Mouse (Mus musculus) kidney, adult 18-20 months (tissue): ENCODE measurements around the gene Pi16.
"Not testable (repeated sequence)": the region's sequence is repeated elsewhere in the genome, so short reads cannot be mapped to it uniquely, and the experiment has no call there.

Experiments used
- DNase-seq: peaks from one replicate; pipeline ENCODE4 v3.0.0; 2021

Pi16 gene

DNA sequence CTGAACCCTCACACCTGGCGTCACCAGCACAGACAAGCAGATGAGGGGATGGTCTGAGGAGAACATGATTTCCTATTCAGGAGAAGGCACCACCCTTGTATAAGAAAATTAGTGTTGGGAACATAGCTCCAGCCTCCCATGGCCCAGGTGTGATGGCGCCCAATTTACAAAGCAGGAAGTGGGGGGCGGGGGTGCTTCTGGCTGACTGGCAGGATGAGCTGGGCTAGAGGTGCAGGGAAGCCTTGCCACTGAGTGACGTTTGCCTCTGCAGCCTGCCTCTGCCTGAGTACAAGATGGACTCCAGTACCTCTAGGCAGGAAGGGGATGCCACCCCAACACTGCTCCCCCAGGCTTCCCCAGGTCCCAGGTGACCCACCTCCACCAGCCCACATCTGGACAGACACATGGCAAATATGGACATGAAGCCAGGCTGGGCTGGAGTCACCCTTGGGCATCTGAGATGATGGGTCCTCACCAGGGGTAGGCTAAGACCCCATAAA lies 14.8 kb downstream of the Pi16 start:
- DNase-seq: no peak

DNA sequence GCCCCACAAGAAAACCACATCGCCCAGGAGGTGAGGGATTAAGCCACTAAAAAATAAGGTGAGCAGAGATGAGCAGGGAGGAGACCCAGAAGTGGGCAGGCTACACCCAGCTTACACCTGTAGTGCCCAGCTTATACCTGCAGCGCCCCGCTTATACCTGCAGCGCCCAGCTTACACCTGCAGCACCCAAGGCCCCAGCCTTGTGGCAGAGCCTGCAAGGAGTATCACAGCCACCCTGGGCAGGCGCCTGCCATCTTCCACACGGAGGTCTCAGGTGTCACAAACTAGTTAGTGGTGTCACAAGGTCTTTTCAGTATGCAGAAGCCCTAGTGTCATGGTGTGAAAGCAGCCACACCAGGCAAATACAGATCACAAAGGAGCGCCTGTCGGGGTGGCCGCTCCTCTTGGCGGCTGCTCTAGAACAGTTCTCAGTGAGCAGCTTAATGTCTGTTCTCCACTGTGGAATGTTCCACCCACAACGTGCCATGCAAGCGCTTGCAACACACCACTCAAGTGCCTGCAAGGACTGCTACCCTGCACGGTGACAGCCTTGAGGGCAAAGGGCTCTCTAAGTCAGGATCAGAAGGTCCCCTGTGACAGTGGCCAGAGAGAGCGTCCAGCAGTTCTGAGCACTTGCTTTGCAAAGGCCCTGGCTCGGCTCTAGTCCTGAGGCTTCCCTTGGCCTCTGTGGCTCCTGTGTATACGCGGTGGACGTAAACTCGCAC lies 18.9 kb downstream of the Pi16 start:
- DNase-seq: no peak

DNA sequence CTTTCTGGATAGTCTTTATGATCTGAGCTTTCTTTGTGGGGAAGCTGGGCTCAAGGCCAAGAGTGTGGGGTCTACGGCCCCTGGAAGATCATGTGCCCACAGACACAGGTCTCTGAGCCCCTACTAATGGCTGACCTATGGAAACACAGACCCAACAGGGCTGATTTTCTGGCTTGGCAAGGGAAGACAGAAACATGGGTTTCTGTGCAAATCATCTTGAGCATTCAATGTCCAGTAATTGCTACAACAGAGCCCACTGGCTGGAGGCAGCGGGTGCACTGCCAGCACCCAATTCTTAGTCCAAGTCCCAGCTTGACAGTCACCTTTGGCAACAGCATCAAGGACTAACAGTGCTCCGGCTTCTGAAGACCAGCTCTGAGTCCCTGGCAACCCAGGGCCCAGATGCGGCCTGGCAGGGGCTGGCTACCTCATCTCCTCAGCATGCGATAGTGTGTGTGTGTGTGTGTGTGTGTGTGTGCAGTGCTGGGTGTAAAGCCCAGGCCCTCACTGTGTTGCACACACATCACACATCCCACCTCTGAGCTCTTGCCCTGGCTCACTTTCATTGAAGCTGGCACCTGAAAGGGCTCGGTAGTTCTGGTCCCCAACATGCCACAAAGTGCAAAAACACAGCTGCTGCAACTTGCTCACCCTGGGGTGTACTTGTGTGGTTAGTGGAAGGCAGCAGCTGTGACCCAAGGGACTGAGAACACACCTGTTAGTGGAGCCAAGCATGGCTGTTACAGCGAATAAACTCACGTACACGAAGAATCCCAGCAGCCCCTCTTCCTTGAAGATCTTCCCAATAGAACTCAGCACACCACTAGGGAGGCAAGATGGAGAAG lies 20.7 kb downstream of the Pi16 start:
- DNase-seq: no peak

DNA sequence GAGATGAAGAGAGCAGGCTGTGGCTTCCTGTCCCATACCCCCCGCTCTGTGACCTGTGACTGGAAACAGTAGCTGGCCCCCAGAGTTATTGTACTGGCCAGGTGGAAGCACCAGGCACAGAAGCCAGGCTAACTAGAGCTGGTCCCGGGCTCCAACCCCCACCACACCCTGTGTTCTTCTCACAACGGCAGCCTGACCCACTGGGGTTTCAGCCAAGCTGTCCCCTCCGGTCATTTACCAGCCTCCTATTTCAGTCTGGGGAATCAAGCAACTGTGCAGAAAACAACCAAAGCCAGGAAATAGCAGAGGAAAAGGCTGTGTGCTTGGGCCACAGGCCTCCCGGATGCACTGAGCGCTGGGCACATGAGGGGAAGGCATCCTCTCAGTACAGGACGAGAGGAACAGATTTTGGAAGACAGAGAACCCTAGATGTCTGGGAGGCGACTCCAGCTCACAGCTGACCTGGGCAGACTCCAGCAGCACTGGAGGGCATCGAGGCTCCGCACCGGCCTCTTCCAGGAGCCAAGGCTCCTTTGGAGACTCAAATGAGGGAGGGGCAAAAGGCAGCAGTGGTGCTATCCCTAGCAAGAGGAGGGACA lies 21.8 kb downstream of the Pi16 start:
- peak; percentile 51 for DNase-seq

DNA sequence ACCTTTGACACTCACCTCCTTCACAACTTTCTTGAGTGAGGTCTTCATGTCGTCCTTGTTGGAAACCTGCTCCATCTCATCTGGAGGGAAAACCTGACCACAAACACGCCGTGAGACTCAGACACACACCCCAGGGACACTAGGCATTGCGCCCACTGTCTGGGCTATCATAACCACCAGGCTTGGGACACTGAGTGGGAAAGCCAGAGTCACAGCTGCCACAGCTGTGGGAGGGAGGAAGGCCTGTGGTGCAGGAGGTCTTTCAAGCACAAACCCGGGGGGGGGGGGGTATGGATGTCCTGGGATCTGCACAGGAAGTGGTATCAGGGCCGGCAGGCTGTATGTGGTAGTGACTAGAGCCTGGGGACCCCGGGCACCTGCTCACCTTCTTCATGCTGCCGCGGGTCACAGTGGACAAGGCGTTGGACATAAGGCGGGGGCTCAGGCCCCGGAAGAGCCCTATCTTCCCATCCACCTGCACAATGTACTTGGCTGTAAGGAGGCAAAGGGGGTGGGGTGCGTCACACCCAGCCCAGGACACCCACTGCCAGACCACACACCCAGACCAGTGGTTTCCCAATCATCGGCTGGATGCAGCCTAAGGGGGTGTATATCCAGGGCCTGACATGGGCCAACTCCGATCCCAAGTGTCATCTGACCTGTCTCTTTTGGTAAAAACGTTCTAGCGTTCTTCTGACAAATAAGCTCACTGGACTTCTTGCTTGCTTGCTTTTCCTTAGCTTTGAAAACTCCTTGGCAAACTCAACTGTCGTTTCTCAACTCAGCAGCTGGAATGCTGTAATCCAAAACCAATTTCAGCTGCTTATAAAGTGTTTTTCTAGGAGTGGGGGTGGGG lies 23.2 kb downstream of the Pi16 start:
- DNase-seq: no peak

DNA sequence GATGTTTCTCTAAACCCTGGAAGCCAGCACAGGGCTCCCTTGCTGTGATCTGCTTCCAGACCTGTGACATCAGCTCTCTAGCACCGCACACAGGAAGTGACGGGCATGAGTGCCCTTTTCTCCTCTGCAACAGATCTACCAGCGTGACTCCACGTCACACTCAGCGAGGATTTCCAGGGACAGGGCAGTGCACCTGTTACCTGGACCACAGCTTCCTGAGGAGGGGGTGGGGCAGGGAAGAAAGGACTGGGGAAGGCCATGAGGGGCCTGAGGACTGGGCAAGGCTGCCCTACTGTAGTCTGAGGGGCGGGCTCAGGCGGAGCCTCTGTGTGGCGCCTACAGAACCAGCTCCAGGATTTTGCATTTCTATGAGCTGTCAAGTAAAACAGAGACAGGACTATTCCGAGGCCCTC lies 24.1 kb downstream of the Pi16 start:
- peak; percentile 60 for DNase-seq

DNA sequence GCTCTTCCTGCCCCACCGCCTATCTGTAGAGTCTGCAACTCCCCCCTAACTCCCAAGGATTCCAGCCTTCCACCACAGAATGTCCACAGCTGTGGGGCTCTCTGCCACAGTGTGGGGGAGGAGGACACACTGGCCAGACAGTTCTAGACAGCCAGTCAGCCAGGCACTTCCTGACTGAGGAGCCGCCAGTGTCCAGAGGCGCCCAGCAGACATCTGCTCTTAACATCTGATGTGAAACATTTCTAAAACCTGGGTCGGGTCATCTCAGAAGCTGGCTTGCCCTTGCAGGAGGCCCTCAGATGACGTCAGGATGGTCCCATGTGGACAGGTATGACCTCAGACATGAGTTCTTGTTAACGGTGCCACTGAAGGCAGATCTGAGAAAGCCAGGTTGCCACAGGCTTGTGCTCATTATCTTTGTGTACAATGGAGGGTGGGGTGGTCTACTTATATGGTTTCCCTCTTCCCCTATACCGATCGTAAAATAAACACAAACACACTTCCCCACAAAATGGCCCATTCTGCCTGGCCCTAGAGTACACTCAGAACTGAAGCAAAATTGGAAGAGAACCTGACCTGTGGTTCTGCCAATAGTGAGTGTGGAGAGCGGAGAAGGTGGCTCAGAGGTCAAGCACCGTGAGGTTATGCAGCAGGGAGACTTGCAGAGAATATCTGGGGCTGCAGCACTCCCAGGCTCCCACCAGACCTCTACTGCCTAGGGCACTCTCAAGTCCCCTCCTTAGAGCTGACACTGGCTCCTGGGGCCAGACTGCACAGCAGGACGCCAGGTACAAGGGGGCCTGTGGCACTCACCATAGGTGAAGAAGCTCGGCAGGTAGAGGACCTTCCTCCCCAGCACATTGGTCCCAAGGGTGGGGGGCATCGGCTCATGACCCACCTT lies 24.8 kb downstream of the Pi16 start:
- no peak for DNase-seq

DNA sequence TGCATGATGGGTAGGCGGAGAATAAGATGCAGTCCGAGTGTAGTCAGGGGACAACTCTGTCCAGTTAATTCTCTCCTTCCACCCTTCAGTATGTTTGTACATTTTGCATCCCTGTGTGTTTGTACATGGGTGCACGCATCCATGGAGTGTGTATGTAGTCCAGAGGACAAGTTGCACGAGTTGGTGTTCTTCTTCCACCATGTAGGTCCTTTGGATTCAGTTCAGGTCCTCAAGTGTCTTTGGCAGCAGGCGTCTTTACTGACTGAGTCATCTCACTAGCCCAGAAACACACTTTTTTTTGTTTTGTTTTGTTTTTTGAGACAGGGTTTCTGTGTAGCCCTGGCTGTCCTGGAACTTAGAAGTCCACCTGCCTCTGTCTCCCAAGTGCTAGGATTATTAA lies 25.8 kb downstream of the Pi16 start:
- DNase-seq: no peak

DNA sequence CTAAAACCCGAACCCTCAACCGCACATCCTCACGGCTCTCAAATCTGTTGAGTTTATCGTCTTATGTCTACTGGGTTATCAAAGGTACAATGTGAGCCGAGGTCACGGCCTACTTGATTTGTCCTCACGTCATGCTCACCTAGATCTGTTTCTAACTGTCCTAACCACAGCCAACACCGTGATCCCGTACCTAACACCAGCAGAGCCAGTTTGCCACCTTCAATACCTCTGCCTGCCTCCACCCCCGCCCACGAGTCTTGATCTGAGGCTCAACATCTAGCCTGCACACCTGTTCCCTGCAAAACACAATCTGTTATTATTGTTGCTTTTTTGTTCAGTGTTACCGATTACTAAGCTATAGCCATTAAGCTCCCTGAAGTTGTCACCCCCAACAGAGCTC lies 27.8 kb downstream of the Pi16 start:
- no peak for DNase-seq

DNA sequence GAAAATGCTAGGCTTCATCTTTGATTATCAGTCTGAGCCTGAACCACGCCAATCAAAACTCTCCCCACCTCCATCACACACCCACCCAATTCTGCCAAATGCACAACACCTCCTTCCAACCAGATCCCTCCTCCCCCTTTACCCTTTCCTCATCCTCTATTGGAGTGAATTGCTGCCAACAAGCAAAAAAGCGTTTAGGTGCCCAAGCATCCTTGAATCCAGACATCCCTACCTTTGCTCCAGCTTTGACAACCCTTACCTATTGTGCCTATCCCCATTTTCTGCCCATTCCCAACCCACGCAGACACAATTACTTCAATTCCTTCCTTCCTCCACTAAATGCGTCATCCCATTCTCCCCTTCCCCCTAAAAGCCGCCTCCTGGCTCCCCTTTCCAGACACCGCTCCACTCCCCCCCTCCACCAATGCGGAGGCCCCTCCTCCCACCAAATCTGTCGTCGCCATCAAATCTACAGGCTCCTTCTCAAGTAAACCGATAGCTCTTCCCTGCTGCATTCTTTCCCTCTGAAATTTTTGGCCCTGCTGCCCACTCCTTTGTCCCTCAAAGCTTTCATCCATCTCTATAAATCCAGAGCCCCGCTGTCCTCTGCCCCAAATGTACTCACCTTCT lies 29.1 kb downstream of the Pi16 start:
- DNase-seq: no peak

DNA sequence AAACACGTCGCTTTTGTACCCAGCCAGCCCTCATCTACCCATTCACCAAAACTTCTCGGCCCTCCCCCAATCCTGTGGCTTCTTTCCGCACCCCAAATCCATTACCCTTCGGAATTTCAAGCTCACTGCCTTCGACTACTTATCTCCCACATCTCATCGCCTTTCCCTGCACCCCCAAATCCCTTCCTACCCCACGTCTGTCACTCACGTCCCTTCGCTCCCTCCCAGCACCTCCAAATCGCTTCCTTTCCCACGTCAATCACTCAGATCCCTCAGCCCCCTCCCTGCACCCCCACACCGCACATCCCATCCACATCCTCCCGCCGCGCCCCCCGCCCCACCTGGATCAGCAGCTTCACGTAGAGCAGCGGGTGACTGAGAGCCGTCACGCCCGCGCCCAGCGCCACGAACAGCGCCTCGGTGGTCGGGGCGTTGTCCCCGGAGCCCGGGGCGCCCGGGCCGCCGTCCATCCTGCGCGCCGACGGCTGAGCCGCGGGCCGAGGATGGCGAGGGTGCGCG lies 29.7 kb downstream of the Pi16 start:
- no peak for DNase-seq

DNA sequence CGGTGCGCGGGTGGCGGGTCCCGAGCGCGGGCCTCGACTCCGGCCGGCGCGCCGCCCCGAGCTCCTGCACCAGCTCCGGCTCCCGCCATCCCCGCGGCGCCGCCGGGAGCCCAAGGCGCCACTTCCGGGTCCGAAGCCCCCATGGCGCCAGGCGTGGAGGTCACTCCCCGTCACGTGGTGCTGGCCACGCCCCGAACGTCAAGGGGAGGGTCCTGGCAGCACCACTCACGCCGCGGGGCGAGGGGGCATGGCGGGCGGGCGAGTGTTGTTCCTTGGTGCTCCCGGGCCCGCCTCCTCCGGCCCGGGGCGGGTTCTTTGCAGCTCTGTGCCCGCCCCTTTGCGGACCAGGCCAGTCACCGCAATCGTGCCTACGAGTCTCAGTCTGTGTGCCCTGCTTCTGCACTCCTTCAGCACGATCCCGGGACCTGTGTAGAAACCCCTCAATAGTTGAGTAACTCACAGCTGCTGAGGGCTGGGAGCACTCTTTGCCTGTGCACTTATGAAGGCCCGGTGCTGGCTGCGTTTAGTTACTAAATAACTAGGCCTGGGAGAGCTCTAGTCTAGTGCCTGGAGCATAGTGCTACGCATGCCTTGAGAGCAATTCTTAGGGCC lies 30.3 kb downstream of the Pi16 start, which contains the start of gene Mtch1:
Mtch1 (minus strand) TSS at position 290 of the 612 bp plus-strand sequence.
- DNase-seq: peak; percentile 100

DNA sequence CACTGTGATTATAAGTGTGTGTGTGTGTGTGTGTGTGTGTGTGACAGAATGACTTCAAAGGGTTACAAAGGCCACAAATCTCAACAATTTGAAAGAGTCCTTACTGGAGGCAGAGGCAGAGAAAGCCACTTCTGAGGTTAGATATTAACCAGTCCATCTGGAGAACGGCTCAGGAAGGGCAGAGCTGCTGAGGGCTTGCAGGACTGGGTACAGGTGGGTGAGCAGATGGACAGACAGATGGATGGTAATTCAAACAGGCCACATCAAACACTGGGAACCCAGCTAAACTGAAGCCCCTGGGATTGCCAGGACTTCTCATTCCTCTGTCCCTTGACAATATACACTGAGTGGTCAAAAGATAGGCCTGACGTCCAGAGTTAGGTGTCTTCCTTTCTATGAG lies 31.5 kb downstream of the Pi16 start:
- DNase-seq: peak; percentile 26

DNA sequence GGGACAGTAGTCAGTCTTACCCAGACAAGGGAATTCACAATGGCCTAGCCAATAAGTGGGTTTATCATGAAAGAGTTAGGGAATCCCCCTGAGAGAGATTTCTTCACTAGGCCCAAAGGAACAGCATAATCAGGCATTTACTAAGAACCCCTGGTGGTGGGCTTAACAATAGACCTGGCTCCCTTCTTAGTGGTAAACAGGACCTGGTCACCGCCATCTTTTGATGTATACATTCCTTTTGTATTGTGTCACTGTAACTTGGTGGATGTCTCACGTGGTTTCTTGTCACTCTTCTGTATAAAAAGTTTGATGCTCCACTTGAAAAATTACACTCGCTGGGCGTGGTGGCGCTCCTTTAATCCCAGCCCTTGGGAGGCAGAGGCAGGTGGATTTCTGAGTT lies 33.6 kb downstream of the Pi16 start:
- not testable (repeated sequence) for DNase-seq

DNA sequence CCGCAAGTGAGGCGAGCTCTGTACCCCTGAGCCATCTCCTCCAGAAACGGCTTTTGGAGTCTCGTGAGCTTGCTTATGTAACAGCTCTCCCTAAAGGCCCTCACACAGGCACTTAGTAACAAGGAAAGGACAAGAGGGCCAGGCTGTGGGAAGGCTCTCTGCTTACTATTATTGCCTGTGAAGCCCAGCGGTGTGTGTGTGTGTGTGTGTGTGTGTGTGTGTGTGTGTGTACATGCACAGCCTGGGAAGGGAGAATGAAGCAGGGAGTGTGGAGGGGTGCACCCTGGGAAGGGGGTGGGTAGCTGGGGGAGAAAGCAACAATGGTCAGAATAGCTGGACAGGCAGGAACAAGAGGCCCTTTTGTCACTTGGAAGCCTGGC lies 38.0 kb downstream of the Pi16 start:
- peak; percentile 47 for DNase-seq

DNA sequence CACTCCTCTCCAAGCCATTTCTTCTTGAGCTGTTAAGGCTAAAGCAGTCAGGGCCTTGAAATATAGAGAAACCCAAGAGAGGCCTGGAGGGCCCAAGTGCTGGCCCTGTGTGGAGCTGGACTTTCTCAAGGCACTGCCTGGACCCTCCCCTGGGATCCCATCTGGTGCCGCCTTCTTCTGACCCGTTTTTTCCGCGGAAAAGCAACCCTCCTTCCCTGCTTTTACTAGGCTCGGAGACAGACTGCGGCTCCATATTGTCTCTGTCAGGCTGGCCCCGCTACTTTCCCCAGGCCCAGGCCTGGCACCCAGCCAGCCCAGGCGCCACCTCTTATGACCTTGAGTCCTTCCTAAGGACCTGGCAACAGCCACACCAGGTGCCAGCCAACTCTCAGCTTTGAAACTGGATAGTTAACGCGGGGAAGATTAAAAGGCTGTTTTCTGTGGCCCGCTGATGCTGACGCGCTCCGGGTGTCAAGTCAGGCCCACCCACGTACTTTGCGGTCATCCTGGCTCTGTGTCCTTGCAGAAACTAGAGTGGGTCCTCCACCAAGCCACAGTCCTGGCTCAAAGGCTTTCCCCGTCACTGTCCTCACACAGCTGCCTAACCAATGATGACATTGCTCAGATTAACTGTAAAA lies 38.5 kb downstream of the Pi16 start:
- DNase-seq: peak; percentile 86

DNA sequence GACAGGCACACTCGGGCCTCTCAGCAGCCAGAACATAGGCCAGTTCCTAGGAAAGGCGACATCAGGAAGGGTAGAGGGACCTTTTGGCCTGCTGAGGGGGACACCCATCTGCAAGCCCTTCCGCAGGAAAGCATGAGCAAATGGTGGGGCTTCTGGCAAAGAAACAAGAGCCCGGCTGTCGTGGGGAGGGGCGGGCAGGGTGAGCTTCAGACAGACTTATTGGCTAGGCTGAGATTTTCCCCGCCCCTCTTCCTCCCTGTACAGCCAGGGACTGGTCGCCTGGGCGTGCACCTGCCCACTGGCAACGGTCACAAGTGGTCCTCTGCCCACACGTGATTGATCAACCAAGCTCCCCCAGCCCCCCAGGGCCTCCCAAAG lies 39.0 kb downstream of the Pi16 start:
- peak; percentile 74 for DNase-seq

DNA sequence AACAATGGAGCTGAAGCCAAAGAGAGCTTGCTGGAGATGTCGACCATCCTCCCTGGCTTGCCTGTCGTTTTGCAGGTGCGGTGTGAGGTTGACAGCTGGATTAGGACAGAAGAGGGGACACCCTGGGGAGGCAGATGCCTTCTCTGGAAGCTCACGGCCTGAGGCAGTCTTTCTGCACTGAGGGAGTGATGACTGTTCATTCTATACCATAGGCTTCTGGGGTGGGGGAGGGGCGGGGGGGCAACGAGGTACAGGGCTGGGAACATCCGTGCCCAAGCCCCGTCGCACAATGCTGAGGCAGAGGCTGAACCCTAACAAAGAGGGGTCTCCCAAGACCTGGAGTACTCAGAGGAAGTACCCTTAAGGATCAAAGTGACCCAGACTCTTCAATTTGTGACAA lies 39.4 kb downstream of the Pi16 start:
- DNase-seq: no peak

DNA sequence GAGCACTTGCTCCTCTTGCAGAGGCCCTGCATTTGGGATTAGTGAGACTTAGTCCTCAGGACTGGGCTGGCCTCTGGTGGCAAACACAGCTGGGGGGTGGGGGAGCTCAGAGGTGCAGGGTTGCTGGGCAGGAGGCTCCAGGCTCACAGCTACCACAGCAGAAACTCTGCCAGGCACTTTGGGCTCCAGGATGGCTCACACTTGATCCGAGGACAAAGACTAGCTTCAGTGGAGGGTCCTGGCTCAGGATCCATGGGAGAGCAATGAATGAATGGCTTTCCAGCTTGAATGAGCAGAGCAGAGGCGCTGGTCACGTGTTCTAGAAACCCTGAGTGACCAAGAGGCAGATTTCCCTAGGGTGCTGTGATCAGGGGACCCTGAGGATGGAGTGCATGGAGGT lies 41.4 kb downstream of the Pi16 start:
- no peak for DNase-seq

DNA sequence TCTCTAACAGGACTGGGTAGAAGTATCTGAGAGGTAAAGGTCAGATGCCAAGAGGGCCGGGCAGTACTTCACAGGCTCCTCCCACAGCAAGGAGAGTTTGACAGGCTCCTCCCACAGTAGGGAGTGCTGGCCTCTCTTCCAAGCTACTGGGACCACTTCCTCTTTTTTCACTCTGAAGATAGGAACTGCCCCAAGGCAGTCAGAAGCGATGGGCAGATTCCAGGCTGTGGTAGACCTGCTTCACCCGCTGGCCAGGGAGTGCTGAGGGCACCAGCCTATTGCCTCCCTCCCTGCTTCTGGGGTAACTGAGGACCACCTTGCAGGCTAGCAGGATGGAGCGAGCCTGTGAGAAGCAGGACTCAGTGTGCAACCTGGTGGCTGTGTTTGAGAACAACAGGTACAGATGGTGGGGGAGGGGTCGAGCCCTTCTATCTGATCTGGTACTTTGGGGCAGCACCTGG lies 43.3 kb downstream of the Pi16 start, which contains the start of gene Fgd2:
Fgd2 (plus strand) TSS at position 154 of the 461 bp plus-strand sequence.
- no peak for DNase-seq
